Mouse (Mus musculus) forebrain, embryonic 15.5 days (tissue): Measurements from ENCODE around the gene Sp1. TPM values are rescaled to one million over a fixed set of nuclear protein-coding genes. Genes with fewer than 3 reads are reported as not detected.

ENCODE experiments used
- ATAC-seq: fragments of 200-750 bp; cut with Nextera tagmentation; replicated peaks from 2 replicates; pipeline ENCODE4 v1.8.0; 2017; ENCODE audit warnings: mild to moderate bottlenecking, moderate TSS enrichment, moderate library complexity
- H3K27ac ChIP-seq: fragments of 300-500 bp; sonication (generic); replicated peaks from 2 replicates; pipeline ENCODE4 v1.5.1; 2015; ENCODE audit warnings: mild to moderate bottlenecking, inconsistent platforms
- H3K27me3 ChIP-seq: fragments of 300-500 bp; sonication (generic); 2 replicates; pipeline ENCODE4 v1.6.1; 2015; ENCODE audit warnings: inconsistent platforms
- H3K36me3 ChIP-seq: fragments of 300-500 bp; sonication (generic); 2 replicates; pipeline ENCODE4 v1.6.1; 2015; ENCODE audit warnings: mild to moderate bottlenecking, inconsistent platforms
- H3K4me1 ChIP-seq: fragments of 300-500 bp; sonication (generic); 2 replicates; pipeline ENCODE4 v1.6.1; 2015; ENCODE audit warnings: inconsistent platforms
- H3K4me2 ChIP-seq: fragments of 300-500 bp; sonication (generic); replicated peaks from 2 replicates; pipeline ENCODE4 v1.6.1; 2015; ENCODE audit warnings: mild to moderate bottlenecking, inconsistent platforms
- H3K4me3 ChIP-seq: fragments of 300-500 bp; sonication (generic); 2 replicates; pipeline ENCODE4 v1.5.1; 2015; ENCODE audit warnings: mild to moderate bottlenecking, inconsistent platforms
- H3K9ac ChIP-seq: fragments of 300-500 bp; sonication (generic); replicated peaks from 2 replicates; pipeline ENCODE4 v1.6.1; 2015; ENCODE audit warnings: mild to moderate bottlenecking, inconsistent platforms
- H3K9me3 ChIP-seq: fragments of 300-500 bp; sonication (generic); 2 replicates; pipeline ENCODE4 v1.6.1; 2016; ENCODE audit warnings: inconsistent platforms
- WGBS: fragments of 180-500 bp; shearing (Covaris S2); methylation state at CpG from one replicate; pipeline ENCODE4 v1.1.7; 2015; ENCODE audit warnings: mixed read lengths; 5-methylcytosine and 5-hydroxymethylcytosine counted together
- polyA plus RNA-seq: library from polyadenylated mRNA; unstranded; fragments of >200 nt; fragmentation: Nextera tagmentation; extraction: Ambion mirVana; gene quantifications from 2 replicates; pipeline ENCODE4 v1.2.1, GENCODE M21; 2015

Sp1 gene
- polyA plus RNA-seq, 1 experiment from 2014 or later: 5.4 TPM

DNA sequence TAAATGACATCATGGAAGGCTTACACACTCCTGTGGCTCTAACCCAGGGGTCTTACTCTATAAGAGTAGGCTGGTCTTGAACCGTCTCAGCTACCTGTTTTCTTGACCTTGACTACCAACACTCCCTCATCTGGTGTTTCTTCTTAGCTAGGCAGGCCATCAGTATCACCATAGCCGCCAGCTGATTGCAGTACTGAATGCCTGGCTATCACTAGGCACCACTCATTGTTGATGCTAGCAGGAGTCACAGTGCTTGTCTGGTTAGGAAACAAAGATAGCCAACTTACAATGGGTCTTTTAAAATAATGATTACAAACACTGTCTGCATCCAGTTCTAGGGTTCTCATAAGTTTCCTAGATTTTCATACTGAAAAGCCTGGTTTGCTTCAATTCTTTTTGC is 4.7 kb upstream of the Sp1 start:
- ATAC-seq: no peak
- Histone ChIP-seq H3K27me3 (no peaks in the 10 kb centered on the region), H3K4me3 (no peak overlapping the region), H3K27ac (no peak overlapping the region), H3K4me1 (peaks cover 17% of the 10 kb centered on the region), H3K4me2 (no peak overlapping the region), H3K9me3 (no peaks in the 10 kb centered on the region), H3K36me3 (no peaks in the 10 kb centered on the region), H3K9ac (no peak overlapping the region)
- 84% methylated on average over 2 of the region's 2 CpGs for WGBS

DNA sequence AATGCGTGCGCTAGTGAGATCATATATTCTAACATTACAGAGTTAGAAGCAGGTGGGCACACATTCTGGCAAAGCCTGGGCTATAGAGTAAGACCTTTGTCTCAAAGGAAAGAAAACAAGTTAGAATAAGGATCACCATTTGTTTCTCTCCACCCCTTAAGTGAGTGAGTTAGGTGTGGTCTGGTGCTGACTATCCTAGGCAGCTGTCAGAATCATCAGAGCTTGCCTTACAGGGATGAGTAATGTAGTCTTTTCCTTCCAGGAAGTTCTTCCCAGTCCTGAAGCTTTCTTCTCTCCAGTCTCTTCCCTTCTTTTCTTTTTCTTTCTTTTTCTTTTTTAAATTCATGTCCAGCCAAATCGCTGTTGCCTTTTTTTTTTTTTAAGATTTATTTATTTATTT is 3.7 kb upstream of the Sp1 start:
- WGBS: 94% methylated on average over 3 of the region's 3 CpGs
- no peak overlapping the region for H3K27ac ChIP-seq
- ATAC-seq: no peak

GRCm38 (mm10) chr15:102404608-102405488 is 1.1 kb upstream of the Sp1 start:
- H3K36me3 ChIP-seq: peaks cover 18% of the 10 kb centered on the region
- peak overlapping the region; percentile 100 for H3K27ac ChIP-seq
- peak overlapping the region; percentile 89 for H3K4me3 ChIP-seq
- 17% methylated on average over 34 of the region's 34 CpGs for WGBS
- no peaks in the 10 kb centered on the region for H3K27me3 ChIP-seq
- ATAC-seq: no peak
- H3K4me2 ChIP-seq: peak overlapping the region; percentile 65
- H3K9me3 ChIP-seq: no peaks in the 10 kb centered on the region
- peaks cover 38% of the 10 kb centered on the region for H3K4me1 ChIP-seq
- peak overlapping the region; percentile 82 for H3K9ac ChIP-seq

More for the DNA sequence above, 3.7 kb upstream of the Sp1 start:
- Histone ChIP-seq H3K4me1 (peaks cover 22% of the 10 kb centered on the region), H3K4me2 (no peak overlapping the region), H3K36me3 (no peaks in the 10 kb centered on the region), H3K9me3 (no peaks in the 10 kb centered on the region), H3K9ac (no peak overlapping the region), H3K27me3 (no peaks in the 10 kb centered on the region), H3K4me3 (no peak overlapping the region)

DNA sequence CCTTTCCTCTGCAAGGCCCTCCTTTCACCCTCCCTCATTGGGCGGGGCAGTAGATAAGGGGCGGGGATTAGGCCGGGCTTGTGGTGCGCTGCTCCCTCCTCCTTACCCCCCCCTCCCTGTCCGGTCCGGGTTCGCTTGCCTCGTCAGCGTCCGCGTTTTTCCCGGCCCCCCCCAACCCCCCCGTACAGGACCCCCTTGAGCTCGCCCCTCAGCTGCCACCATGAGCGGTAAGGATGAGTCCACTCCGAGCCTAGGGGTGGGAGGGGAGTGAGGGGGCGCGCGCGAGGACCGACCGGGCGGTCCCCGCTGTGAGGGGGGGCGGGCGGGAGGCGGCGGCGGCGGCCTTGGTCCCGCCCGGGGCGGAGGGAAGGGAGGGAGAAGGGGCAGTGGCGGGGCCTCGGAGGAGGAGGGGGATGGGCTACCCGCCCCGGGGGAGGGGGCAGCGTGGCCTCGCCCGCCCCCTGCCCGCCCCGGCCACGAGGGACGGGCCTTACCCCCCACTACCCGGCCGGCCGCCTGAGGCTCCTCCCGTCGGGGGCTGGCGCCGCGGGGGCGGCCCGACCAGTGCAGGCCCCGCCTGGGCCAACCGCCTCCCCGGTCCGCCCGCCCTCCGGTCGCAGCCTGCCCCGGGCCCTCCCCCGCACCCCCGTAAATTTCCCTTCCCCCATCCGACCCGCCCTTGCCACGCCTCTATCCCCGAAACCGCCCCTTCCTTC is 411 bp downstream of the Sp1 start:
- Histone ChIP-seq H3K9ac (peak overlapping the region; percentile 81), H3K4me1 (peaks cover 47% of the 10 kb centered on the region), H3K36me3 (peaks cover 27% of the 10 kb centered on the region), H3K9me3 (no peaks in the 10 kb centered on the region), H3K4me2 (peak overlapping the region; percentile 51), H3K27me3 (no peaks in the 10 kb centered on the region), H3K4me3 (peak overlapping the region; percentile 89), H3K27ac (peak overlapping the region; percentile 89)
- under 1% methylated on average over 48 of the region's 69 CpGs for WGBS
- ATAC-seq: no peak

DNA sequence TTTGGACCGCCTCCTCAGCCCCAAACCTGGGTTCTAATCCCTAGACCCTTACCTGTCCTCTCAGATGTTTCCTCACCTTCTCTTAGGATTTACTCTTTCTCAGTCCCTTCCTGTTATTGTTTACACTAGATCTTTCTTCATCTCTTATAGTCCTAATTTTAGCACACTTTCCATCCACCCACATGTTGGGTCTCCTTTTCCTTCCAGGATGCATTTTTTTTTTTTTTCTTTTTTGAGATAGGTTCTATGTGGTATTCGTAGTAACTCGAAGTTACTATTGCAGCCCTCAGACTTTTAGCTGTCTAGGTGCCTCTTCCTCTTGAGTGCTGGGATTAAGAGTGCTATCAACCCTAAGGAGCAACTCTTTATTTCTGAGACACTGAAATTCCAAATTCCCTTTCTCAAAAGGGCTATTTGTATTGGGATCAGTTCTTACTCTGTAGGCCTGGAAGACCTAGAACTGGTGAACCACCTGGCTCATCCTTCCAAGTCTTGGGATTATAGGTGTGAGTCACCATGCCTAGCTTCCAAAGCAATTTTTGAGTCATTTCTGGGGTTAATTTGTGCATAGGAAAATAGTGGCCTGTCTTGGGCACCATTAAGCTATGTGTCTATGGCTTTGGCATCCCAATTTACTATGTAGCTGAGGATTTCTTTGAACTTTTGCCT is 1.1 kb downstream of the Sp1 start:
- peaks cover 27% of the 10 kb centered on the region for H3K36me3 ChIP-seq
- WGBS: 26% methylated on average over 3 of the region's 3 CpGs
- peak overlapping the region; percentile 51 for H3K4me2 ChIP-seq
- H3K9me3 ChIP-seq: no peaks in the 10 kb centered on the region
- peak overlapping the region; percentile 81 for H3K9ac ChIP-seq
- H3K27ac ChIP-seq: peak overlapping the region; percentile 89
- H3K4me1 ChIP-seq: peaks cover 50% of the 10 kb centered on the region
- peak overlapping the region; percentile 89 for H3K4me3 ChIP-seq
- H3K27me3 ChIP-seq: no peaks in the 10 kb centered on the region
- no peak for ATAC-seq

DNA sequence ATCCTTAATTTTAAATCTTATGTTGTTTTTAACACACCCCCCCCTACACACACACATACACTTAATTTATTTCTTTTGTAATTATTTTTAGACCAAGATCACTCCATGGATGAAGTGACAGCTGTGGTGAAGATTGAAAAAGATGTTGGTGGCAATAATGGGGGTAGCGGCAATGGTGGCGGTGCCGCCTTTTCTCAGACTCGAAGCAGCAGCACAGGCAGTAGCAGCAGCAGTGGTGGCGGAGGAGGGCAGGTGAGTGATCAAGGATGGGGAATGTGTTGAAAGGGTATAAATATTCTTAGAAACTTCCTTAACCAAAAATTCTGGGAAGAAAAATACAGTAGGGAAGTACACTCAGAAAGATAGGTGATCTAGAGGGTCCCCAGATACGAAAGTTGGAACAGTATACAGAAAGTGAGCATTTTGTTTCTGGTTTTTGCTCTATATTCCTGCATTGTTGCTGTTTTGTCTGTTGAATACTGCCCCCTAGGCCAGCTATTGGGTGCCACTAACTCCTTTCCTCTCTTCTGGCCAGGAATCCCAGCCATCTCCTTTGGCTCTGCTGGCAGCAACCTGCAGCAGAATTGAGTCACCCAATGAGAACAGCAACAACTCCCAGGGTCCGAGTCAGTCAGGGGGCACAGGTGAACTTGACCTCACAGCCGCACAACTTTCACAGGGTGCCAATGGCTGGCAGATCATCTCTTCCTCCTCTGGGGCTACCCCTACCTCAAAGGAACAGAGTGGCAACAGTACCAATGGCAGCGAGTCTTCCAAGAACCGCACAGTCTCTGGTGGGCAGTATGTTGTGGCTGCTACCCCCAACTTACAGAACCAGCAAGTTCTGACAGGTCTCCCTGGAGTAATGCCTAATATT is 2.0 kb downstream of the Sp1 start:
- Histone ChIP-seq H3K9ac (no peak overlapping the region), H3K4me2 (no peak overlapping the region), H3K27ac (no peak overlapping the region), H3K4me1 (peaks cover 50% of the 10 kb centered on the region), H3K9me3 (no peaks in the 10 kb centered on the region), H3K27me3 (no peaks in the 10 kb centered on the region), H3K36me3 (peaks cover 35% of the 10 kb centered on the region), H3K4me3 (no peak overlapping the region)
- no peak for ATAC-seq
- 90% methylated on average over 10 of the region's 10 CpGs for WGBS

DNA sequence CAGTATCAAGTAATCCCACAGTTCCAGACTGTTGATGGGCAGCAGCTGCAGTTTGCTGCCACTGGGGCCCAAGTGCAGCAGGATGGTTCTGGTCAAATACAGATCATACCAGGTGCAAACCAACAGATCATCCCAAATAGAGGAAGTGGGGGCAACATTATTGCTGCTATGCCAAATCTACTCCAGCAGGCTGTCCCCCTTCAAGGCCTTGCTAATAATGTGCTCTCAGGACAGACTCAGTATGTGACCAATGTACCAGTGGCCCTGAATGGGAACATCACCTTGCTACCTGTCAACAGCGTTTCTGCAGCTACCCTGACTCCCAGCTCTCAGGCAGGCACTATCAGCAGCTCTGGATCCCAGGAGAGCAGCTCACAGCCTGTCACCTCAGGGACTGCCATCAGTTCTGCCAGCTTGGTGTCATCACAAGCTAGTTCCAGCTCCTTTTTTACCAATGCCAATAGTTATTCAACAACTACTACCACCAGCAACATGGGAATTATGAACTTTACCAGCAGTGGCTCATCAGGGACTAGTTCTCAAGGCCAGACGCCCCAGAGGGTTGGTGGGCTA is 2.7 kb downstream of the Sp1 start:
- no peak for ATAC-seq
- Histone ChIP-seq H3K9me3 (no peaks in the 10 kb centered on the region), H3K36me3 (peaks cover 41% of the 10 kb centered on the region), H3K27ac (no peak overlapping the region), H3K4me1 (peaks cover 50% of the 10 kb centered on the region), H3K9ac (no peak overlapping the region), H3K4me2 (no peak overlapping the region), H3K4me3 (no peak overlapping the region), H3K27me3 (no peaks in the 10 kb centered on the region)
- 81% methylated on average over 2 of the region's 2 CpGs for WGBS

DNA sequence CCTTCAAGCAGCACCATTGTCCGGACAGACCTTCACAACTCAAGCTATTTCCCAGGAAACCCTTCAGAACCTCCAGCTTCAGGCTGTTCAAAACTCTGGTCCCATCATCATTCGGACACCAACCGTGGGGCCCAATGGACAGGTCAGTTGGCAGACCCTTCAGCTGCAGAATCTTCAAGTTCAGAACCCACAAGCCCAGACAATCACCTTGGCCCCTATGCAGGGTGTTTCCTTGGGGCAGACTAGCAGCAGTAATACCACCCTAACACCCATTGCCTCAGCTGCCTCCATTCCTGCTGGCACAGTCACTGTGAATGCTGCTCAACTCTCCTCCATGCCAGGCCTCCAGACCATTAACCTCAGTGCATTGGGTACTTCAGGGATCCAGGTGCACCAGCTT is 3.3 kb downstream of the Sp1 start:
- no peak overlapping the region for H3K4me3 ChIP-seq
- H3K4me2 ChIP-seq: no peak overlapping the region
- peaks cover 45% of the 10 kb centered on the region for H3K36me3 ChIP-seq
- peaks cover 50% of the 10 kb centered on the region for H3K4me1 ChIP-seq
- WGBS: 93% methylated on average over 3 of the region's 3 CpGs
- no peak overlapping the region for H3K27ac ChIP-seq
- H3K9me3 ChIP-seq: no peaks in the 10 kb centered on the region
- no peaks in the 10 kb centered on the region for H3K27me3 ChIP-seq
- no peak for ATAC-seq
- H3K9ac ChIP-seq: no peak overlapping the region

GRCm38 (mm10) chr15:102411077-102411476 is 5.1 kb downstream of the Sp1 start:
- H3K4me2 ChIP-seq: peak overlapping the region; percentile 2; the same call in 1 of the 2 replicates
- 95% methylated on average over 1 of the region's 1 CpGs for WGBS
- peaks cover 46% of the 10 kb centered on the region for H3K36me3 ChIP-seq

DNA sequence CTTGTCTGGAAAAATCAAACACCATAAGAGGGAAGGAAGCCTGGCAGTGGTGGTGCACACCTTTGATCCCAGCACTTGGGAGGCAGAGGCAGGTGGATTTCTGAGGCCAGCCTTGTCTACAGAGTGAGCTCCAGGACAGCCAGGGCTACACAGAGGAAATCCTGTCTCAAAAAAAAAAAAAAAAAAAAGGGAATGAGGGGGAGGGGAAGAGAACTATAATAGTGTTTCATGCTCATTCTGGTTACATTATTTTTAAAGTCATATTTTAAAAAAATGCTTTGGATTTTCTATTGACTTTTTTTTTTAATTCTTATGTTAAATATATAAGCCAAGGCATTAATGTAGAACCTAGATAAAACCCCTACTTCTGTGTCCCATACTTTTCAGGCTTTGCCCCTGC is 7.7 kb downstream of the Sp1 start:
- H3K27ac ChIP-seq: no peak overlapping the region
- H3K4me1 ChIP-seq: peaks cover 27% of the 10 kb centered on the region
- ATAC-seq: no peak
- no peaks in the 10 kb centered on the region for H3K27me3 ChIP-seq
- no peaks in the 10 kb centered on the region for H3K9me3 ChIP-seq
- peaks cover 39% of the 10 kb centered on the region for H3K36me3 ChIP-seq
- H3K4me2 ChIP-seq: no peak overlapping the region
- H3K4me3 ChIP-seq: no peak overlapping the region
- no peak overlapping the region for H3K9ac ChIP-seq

More at GRCm38 (mm10) chr15:102411077-102411476, 5.1 kb downstream of the Sp1 start:
- H3K9me3 ChIP-seq: no peaks in the 10 kb centered on the region
- H3K27ac ChIP-seq: no peak overlapping the region
- no peak overlapping the region for H3K4me3 ChIP-seq
- H3K27me3 ChIP-seq: no peaks in the 10 kb centered on the region
- H3K9ac ChIP-seq: no peak overlapping the region
- no peak for ATAC-seq
- H3K4me1 ChIP-seq: peaks cover 47% of the 10 kb centered on the region

GRCm38 (mm10) chr15:102417524-102417923 is 11.6 kb downstream of the Sp1 start:
- Histone ChIP-seq H3K9ac (no peak overlapping the region), H3K36me3 (peaks cover 17% of the 10 kb centered on the region), H3K27ac (no peak overlapping the region), H3K27me3 (no peaks in the 10 kb centered on the region), H3K4me2 (no peak overlapping the region), H3K4me1 (no peaks in the 10 kb centered on the region; the same call in 1 of the 2 replicates), H3K9me3 (no peaks in the 10 kb centered on the region), H3K4me3 (no peak overlapping the region)
- no peak for ATAC-seq
- 93% methylated on average over 2 of the region's 2 CpGs for WGBS
